Mouse (Mus musculus) embryo, embryonic 10 days (tissue): ENCODE results near the gene Sart1.
A peak's percentile ranks its signal among the peaks of the same experiment; 100 is the strongest.
"Not testable (repeated sequence)": the region's sequence is repeated elsewhere in the genome, so short reads cannot be mapped to it uniquely, and the experiment has no call there.

ENCODE experiments used
- DNase-seq: peaks from one replicate; pipeline ENCODE4 v3.0.0-alpha.2; 2015; ENCODE audit warnings: low spot score

The Sart1 gene

GRCm38 (mm10) chr19:5414534-5414957 is 26.0 kb upstream of the Sart1 start:
- DNase-seq: no peak

- DNase-seq: no peak
Measured at GRCm38 (mm10) chr19:5413840-5414239, 25.3 kb upstream of the Sart1 start.

- DNase-seq: no peak
Measured at GRCm38 (mm10) chr19:5411961-5412360, 23.5 kb upstream of the Sart1 start.

- DNase-seq: no peak
Measured at GRCm38 (mm10) chr19:5410641-5411040, 22.1 kb upstream of the Sart1 start.

- no peak for DNase-seq
Measured at GRCm38 (mm10) chr19:5409068-5409467, 20.6 kb upstream of the Sart1 start.

GRCm38 (mm10) chr19:5408057-5409001 is 19.8 kb upstream of the Sart1 start:
- DNase-seq: no peak

- DNase-seq: peak; percentile 82
Measured at GRCm38 (mm10) chr19:5407133-5407532, 18.6 kb upstream of the Sart1 start.

GRCm38 (mm10) chr19:5406531-5407126 is 18.1 kb upstream of the Sart1 start:
- peak; percentile 55 for DNase-seq

- peak; percentile 16 for DNase-seq
Measured at GRCm38 (mm10) chr19:5405924-5406323, 17.4 kb upstream of the Sart1 start.

GRCm38 (mm10) chr19:5402293-5402692 is 13.8 kb upstream of the Sart1 start, which contains the start of gene Tsga10ip:
Tsga10ip (minus strand) TSS chr19:5402526.
- DNase-seq: no peak

- DNase-seq: not testable (repeated sequence)
Measured at GRCm38 (mm10) chr19:5401073-5401472, 12.6 kb upstream of the Sart1 start.

GRCm38 (mm10) chr19:5395371-5395770 is 6.9 kb upstream of the Sart1 start:
- no peak for DNase-seq

- DNase-seq: no peak
Measured at GRCm38 (mm10) chr19:5394168-5394567, 5.7 kb upstream of the Sart1 start.

- no peak for DNase-seq
Measured at GRCm38 (mm10) chr19:5392892-5393291, 4.4 kb upstream of the Sart1 start.

GRCm38 (mm10) chr19:5390416-5390815 is 1.9 kb upstream of the Sart1 start:
- DNase-seq: no peak

GRCm38 (mm10) chr19:5389647-5390046 is 1.1 kb upstream of the Sart1 start:
- peak; percentile 47 for DNase-seq

- DNase-seq: peak; percentile 27
Measured at GRCm38 (mm10) chr19:5388011-5388441, 477 bp downstream of the Sart1 start.

GRCm38 (mm10) chr19:5384715-5385114 is 3.8 kb downstream of the Sart1 start:
- DNase-seq: no peak

GRCm38 (mm10) chr19:5383326-5383725 is 5.2 kb downstream of the Sart1 start:
- no peak for DNase-seq

GRCm38 (mm10) chr19:5377446-5377845 is 11.1 kb downstream of the Sart1 start:
- DNase-seq: no peak

- DNase-seq: no peak
Measured at GRCm38 (mm10) chr19:5374748-5375147, 13.8 kb downstream of the Sart1 start.

- DNase-seq: no peak
Measured at GRCm38 (mm10) chr19:5374177-5374576, 14.3 kb downstream of the Sart1 start.

- DNase-seq: no peak
Measured at GRCm38 (mm10) chr19:5372724-5373123, 15.8 kb downstream of the Sart1 start.
